Mouse (Mus musculus) fat pad, adult 2 months (tissue): ENCODE data around the gene Ccr7.
A peak's percentile ranks its signal among the peaks of the same experiment; 100 is the strongest.

Source experiments
- DNase-seq: peaks from one replicate; pipeline ENCODE4 v3.0.0-alpha.2; 2011; ENCODE audit warnings: low read depth, low spot score; ENCODE audit errors: extremely low read depth

Gene Ccr7

GRCm38 (mm10) chr11:99118420-99118819, 36.5 kb downstream of the Ccr7 start:
- DNase-seq: no peak

GRCm38 (mm10) chr11:99117907-99118306, 37.0 kb downstream of the Ccr7 start:
- no peak for DNase-seq

GRCm38 (mm10) chr11:99115940-99116339, 38.9 kb downstream of the Ccr7 start:
- no peak for DNase-seq

GRCm38 (mm10) chr11:99113111-99113510, 41.8 kb downstream of the Ccr7 start:
- no peak for DNase-seq

GRCm38 (mm10) chr11:99112700-99113099, 42.2 kb downstream of the Ccr7 start:
- DNase-seq: no peak

- DNase-seq: no peak
Observed at GRCm38 (mm10) chr11:99111631-99112030, 43.2 kb downstream of the Ccr7 start.

GRCm38 (mm10) chr11:99111155-99111554, 43.7 kb downstream of the Ccr7 start:
- DNase-seq: no peak

- DNase-seq: peak; percentile 80
Observed at GRCm38 (mm10) chr11:99110370-99111110, 44.3 kb downstream of the Ccr7 start.

GRCm38 (mm10) chr11:99108296-99108695, 46.6 kb downstream of the Ccr7 start:
- no peak for DNase-seq

- DNase-seq: no peak
Observed at GRCm38 (mm10) chr11:99105981-99106726, 48.7 kb downstream of the Ccr7 start.

GRCm38 (mm10) chr11:99104609-99105410, 50.1 kb downstream of the Ccr7 start:
- no peak for DNase-seq

- no peak for DNase-seq
Observed at GRCm38 (mm10) chr11:99102575-99103270, 52.2 kb downstream of the Ccr7 start.

GRCm38 (mm10) chr11:99101693-99102092, 53.2 kb downstream of the Ccr7 start:
- no peak for DNase-seq

GRCm38 (mm10) chr11:99100215-99100614, 54.7 kb downstream of the Ccr7 start:
- no peak for DNase-seq

- no peak for DNase-seq
Observed at GRCm38 (mm10) chr11:99099516-99099915, 55.4 kb downstream of the Ccr7 start.

- no peak for DNase-seq
Observed at GRCm38 (mm10) chr11:99098924-99099323, 56.0 kb downstream of the Ccr7 start.

- no peak for DNase-seq
Observed at GRCm38 (mm10) chr11:99096996-99097774, 57.7 kb downstream of the Ccr7 start.

GRCm38 (mm10) chr11:99096417-99096816, 58.5 kb downstream of the Ccr7 start:
- no peak for DNase-seq

GRCm38 (mm10) chr11:99095759-99096158, 59.1 kb downstream of the Ccr7 start:
- DNase-seq: no peak
